Comparison of ENCODE assay signal across 10 mouse cellular contexts in the genomic region with DNA sequence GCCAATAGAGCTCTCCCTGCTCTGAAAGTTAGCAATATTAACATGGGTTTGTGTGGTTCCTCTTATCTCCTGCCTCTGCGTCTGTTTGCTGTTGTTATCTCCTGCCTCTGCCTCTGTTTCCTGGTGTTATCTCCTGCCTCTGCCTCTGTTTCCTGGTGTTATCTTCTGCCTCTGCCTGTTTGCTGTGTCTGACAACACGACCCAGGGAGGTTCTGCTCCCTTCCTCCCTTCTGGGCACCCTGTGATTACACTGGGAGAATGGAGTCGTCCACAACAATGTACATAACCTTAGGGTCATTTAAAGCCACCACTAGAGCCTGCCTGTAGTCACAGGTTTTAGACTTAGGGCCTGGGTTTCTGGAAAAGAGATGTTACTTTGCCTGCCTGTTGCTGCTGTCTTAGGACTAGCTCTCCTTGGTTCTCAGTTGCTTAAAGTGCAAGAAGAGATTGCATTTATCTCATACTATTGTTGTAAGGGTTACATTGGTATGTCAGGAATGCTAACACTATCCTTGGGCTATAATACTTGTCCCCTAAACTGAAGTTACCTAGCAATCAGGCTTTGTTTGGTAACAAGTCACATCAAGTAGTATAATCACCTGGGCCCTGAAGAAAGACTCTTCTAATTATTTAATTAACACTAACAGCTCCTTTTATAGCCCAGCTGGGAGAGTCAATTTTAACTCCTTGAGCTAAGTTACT. TPM values are rescaled to one million over a fixed set of nuclear protein-coding genes. Genes with fewer than 3 reads are reported as not detected.
DNase-seq lines count a peak whose midpoint lies in the region; ATAC-seq lines count a peak whose summit lies in the region.
"Had no signal": no experiment of that assay in that cellular context is flagged by ENCODE, and none has a peak within 500 bp of the region (broad histone marks: within the 10 kb centered on the region; RNA-seq: fewer than 3 reads in every experiment).

No protein-coding gene starts in this region.

- H3K9me3 ChIP-seq in forebrain, embryonic 10.5 days, result no peaks in the 10 kb centered on the region
- no peaks in the 10 kb centered on the region for H3K9me3 ChIP-seq in forebrain, embryonic 12.5 days
- H3K9me3 ChIP-seq in liver, embryonic 12.5 days (replicated peaks), result no peaks in the 10 kb centered on the region
- H3K9me3 ChIP-seq in midbrain, embryonic 16.5 days (replicated peaks; ENCODE audit: control insufficient read depth, low read length, poor library complexity, severe bottlenecking), result no peaks in the 10 kb centered on the region
- H3K9me3 ChIP-seq: limb, embryonic 13.5 days had no signal

- H3K36me3 ChIP-seq in forebrain, embryonic 10.5 days (replicated peaks), result no peaks in the 10 kb centered on the region
- no peaks in the 10 kb centered on the region for H3K36me3 ChIP-seq in forebrain, embryonic 12.5 days (replicated peaks)
- H3K36me3 ChIP-seq in liver, embryonic 12.5 days, result 0 out of 2 replicates have a peak, but pooled peaks cover 10% of the 10 kb centered on the region
- no peaks in the 10 kb centered on the region for H3K36me3 ChIP-seq in midbrain, embryonic 16.5 days (ENCODE audit: control insufficient read depth, insufficient read depth, low read length)
- H3K36me3 ChIP-seq: limb, embryonic 13.5 days had no signal

- no peak overlapping the region for H3K9ac ChIP-seq in forebrain, embryonic 12.5 days
- H3K9ac ChIP-seq in liver, embryonic 12.5 days, result peak overlapping the region; percentile 62
- H3K9ac ChIP-seq in midbrain, embryonic 16.5 days (ENCODE audit: low read depth, low read length), result no peak overlapping the region
- H3K9ac ChIP-seq: limb, embryonic 13.5 days had no signal

- no peaks in the 10 kb centered on the region for H3K27me3 ChIP-seq in forebrain, embryonic 10.5 days (ENCODE audit: poor library complexity, severe bottlenecking)
- H3K27me3 ChIP-seq in forebrain, embryonic 12.5 days, result 0 out of 2 replicates have a peak, but pooled peaks cover 3% of the 10 kb centered on the region
- no peaks in the 10 kb centered on the region for H3K27me3 ChIP-seq in liver, embryonic 12.5 days (replicated peaks)
- H3K27me3 ChIP-seq in midbrain, embryonic 16.5 days (ENCODE audit: control insufficient read depth, insufficient read depth, low read depth, low read length), result no peaks in the 10 kb centered on the region
- H3K27me3 ChIP-seq: limb, embryonic 13.5 days had no signal

- H3K4me3 ChIP-seq in forebrain, embryonic 10.5 days, result no peak overlapping the region
- H3K4me3 ChIP-seq in forebrain, embryonic 12.5 days (replicated peaks), result no peak overlapping the region
- H3K4me3 ChIP-seq in liver, embryonic 12.5 days, result peak overlapping the region; percentile 76
- H3K4me3 ChIP-seq in midbrain, embryonic 16.5 days (ENCODE audit: low read depth, low read length), result no peak overlapping the region
- H3K4me3 ChIP-seq: limb, embryonic 13.5 days had no signal

- peaks cover 37% of the 10 kb centered on the region for H3K4me1 ChIP-seq in forebrain, embryonic 10.5 days
- peaks cover 14% of the 10 kb centered on the region for H3K4me1 ChIP-seq in forebrain, embryonic 12.5 days
- H3K4me1 ChIP-seq in liver, embryonic 12.5 days, result peaks cover 83% of the 10 kb centered on the region
- H3K4me1 ChIP-seq in midbrain, embryonic 16.5 days (ENCODE audit: control insufficient read depth, insufficient read depth, low read length), result peaks cover 5% of the 10 kb centered on the region; the same call in 1 of the 2 replicates

- 43% methylated on average over 3 of the region's 3 CpGs for WGBS in forebrain, embryonic 10.5 days
- 49% methylated on average over 3 of the region's 3 CpGs for WGBS in forebrain, embryonic 12.5 days
- WGBS in liver, embryonic 12.5 days (ENCODE audit: insufficient replicate concordance), result 3% methylated on average over 3 of the region's 3 CpGs
- WGBS in midbrain, embryonic 16.5 days, result 43% methylated on average over 3 of the region's 3 CpGs

- H3K4me2 ChIP-seq in forebrain, embryonic 12.5 days, result no peak overlapping the region
- H3K4me2 ChIP-seq in liver, embryonic 12.5 days, result peak overlapping the region; percentile 83
- no peak overlapping the region for H3K4me2 ChIP-seq in midbrain, embryonic 16.5 days (ENCODE audit: low read length)
- H3K4me2 ChIP-seq: limb, embryonic 13.5 days had no signal

- peak overlapping the region; percentile 63; the same call in 1 of the 2 replicates for H3K27ac ChIP-seq in forebrain, embryonic 10.5 days
- no peak overlapping the region for H3K27ac ChIP-seq in forebrain, embryonic 12.5 days
- H3K27ac ChIP-seq in liver, embryonic 12.5 days, result peak overlapping the region; percentile 97
- no peak overlapping the region for H3K27ac ChIP-seq in midbrain, embryonic 16.5 days (ENCODE audit: low read length)
- H3K27ac ChIP-seq: limb, embryonic 13.5 days had no signal

- no peak for DNase-seq in forebrain, embryonic 10.5 days (ENCODE audit: extremely low spot score, low spot score)
- DNase-seq in spleen, postnatal 36 days (ENCODE audit: low spot score in 2 of 2), result peak; percentile 23 to 33
- no peak for DNase-seq in spleen, postnatal 10 days (ENCODE audit: low spot score in 2 of 2)
- DNase-seq in yolk sac, embryonic 10.5 days (ENCODE audit: low spot score), result peak; percentile 85
- DNase-seq in right cerebral cortex, postnatal 14 days, result no peak

- no peak for ATAC-seq in forebrain, embryonic 12.5 days (ENCODE audit: low FRiP score)
- peak; percentile 91 for ATAC-seq in liver, embryonic 12.5 days
- ATAC-seq in midbrain, embryonic 16.5 days, result no peak

RNA-seq across cellular contexts. Expression of a gene that starts 3.1 kb away (rescaled TPM):
- 19.6 and 19.9 TPM in 2 replicates for polyA plus RNA-seq in forebrain, embryonic 10.5 days (2016; fragmentation: Nextera tagmentation; extraction: Ambion mirVana)
- 14.3 and 16.6 TPM in 2 replicates for polyA plus RNA-seq in forebrain, embryonic 12.5 days (2016; fragmentation: Nextera tagmentation; extraction: Ambion mirVana)
- polyA plus RNA-seq in liver, embryonic 12.5 days (2016; fragmentation: Nextera tagmentation; extraction: Ambion mirVana), result 71.2 and 76.7 TPM in 2 replicates
- 11.2 and 11.3 TPM in 2 replicates for polyA plus RNA-seq in midbrain, embryonic 16.5 days (2015; fragmentation: Nextera tagmentation; extraction: Ambion mirVana)

RNA-seq across cellular contexts. Expression of a gene that starts 23.9 kb away (rescaled TPM):
- polyA plus RNA-seq in forebrain, embryonic 10.5 days (2016; fragmentation: Nextera tagmentation; extraction: Ambion mirVana), result not detected in 2 replicates
- not detected in 2 replicates for polyA plus RNA-seq in forebrain, embryonic 12.5 days (2016; fragmentation: Nextera tagmentation; extraction: Ambion mirVana)
- 0.36 and 0.77 TPM in 2 replicates for polyA plus RNA-seq in liver, embryonic 12.5 days (2016; fragmentation: Nextera tagmentation; extraction: Ambion mirVana)
- polyA plus RNA-seq in midbrain, embryonic 16.5 days (2015; fragmentation: Nextera tagmentation; extraction: Ambion mirVana), result not detected in 2 replicates
- polyA plus RNA-seq: embryonic facial prominence, embryonic 11.5 days; limb, embryonic 13.5 days had no signal

RNA-seq across cellular contexts. Expression of a gene that starts 29.0 kb away (rescaled TPM):
- polyA plus RNA-seq in forebrain, embryonic 10.5 days (2016; fragmentation: Nextera tagmentation; extraction: Ambion mirVana), result 3.4 TPM in 2 replicates
- polyA plus RNA-seq in forebrain, embryonic 12.5 days (2016; fragmentation: Nextera tagmentation; extraction: Ambion mirVana), result 1.8 and 2.6 TPM in 2 replicates
- 10.4 and 13.2 TPM in 2 replicates for polyA plus RNA-seq in liver, embryonic 12.5 days (2016; fragmentation: Nextera tagmentation; extraction: Ambion mirVana)
- 1.4 and 2.8 TPM in 2 replicates for polyA plus RNA-seq in midbrain, embryonic 16.5 days (2015; fragmentation: Nextera tagmentation; extraction: Ambion mirVana)

RNA-seq across cellular contexts. Expression of a gene that starts 30.3 kb away (rescaled TPM):
- not detected in 2 replicates for polyA plus RNA-seq in forebrain, embryonic 10.5 days (2016; fragmentation: Nextera tagmentation; extraction: Ambion mirVana)
- polyA plus RNA-seq in forebrain, embryonic 12.5 days (2016; fragmentation: Nextera tagmentation; extraction: Ambion mirVana), result not detected in 2 replicates
- not detected in 2 replicates for polyA plus RNA-seq in liver, embryonic 12.5 days (2016; fragmentation: Nextera tagmentation; extraction: Ambion mirVana)
- polyA plus RNA-seq in midbrain, embryonic 16.5 days (2015; fragmentation: Nextera tagmentation; extraction: Ambion mirVana), result not detected in 2 replicates
- polyA plus RNA-seq: embryonic facial prominence, embryonic 11.5 days; limb, embryonic 13.5 days had no signal

RNA-seq across cellular contexts. Expression of a gene that starts 33.1 kb away (rescaled TPM):
- polyA plus RNA-seq in forebrain, embryonic 10.5 days (2016; fragmentation: Nextera tagmentation; extraction: Ambion mirVana), result not detected in 2 replicates
- not detected in 2 replicates for polyA plus RNA-seq in forebrain, embryonic 12.5 days (2016; fragmentation: Nextera tagmentation; extraction: Ambion mirVana)
- polyA plus RNA-seq in liver, embryonic 12.5 days (2016; fragmentation: Nextera tagmentation; extraction: Ambion mirVana), result not detected in 2 replicates
- polyA plus RNA-seq in midbrain, embryonic 16.5 days (2015; fragmentation: Nextera tagmentation; extraction: Ambion mirVana), result not detected in 2 replicates
- polyA plus RNA-seq: embryonic facial prominence, embryonic 11.5 days had no signal

Comparison
In these comparisons a context has a peak if more than half of its experiments do, and no peak if none do; other contexts are left out.
1. DNase-seq: peak in spleen, postnatal 36 days (2 of 2) and yolk sac, embryonic 10.5 days (single experiment); none in forebrain, embryonic 10.5 days (single experiment), spleen, postnatal 10 days (0 of 2) and right cerebral cortex, postnatal 14 days (single experiment).
2. H3K27ac ChIP-seq: peak in forebrain, embryonic 10.5 days (single experiment) and liver, embryonic 12.5 days (single experiment); none in forebrain, embryonic 12.5 days (single experiment) and midbrain, embryonic 16.5 days (single experiment).